Mouse (Mus musculus) WW6 (cell line): ENCODE data around the gene Srp72.

Experiments
- DNase-seq: peaks from one replicate; pipeline ENCODE4 v3.0.0-alpha.2; 2013; ENCODE audit warnings: low read depth, low spot score

Gene Srp72

DNA sequence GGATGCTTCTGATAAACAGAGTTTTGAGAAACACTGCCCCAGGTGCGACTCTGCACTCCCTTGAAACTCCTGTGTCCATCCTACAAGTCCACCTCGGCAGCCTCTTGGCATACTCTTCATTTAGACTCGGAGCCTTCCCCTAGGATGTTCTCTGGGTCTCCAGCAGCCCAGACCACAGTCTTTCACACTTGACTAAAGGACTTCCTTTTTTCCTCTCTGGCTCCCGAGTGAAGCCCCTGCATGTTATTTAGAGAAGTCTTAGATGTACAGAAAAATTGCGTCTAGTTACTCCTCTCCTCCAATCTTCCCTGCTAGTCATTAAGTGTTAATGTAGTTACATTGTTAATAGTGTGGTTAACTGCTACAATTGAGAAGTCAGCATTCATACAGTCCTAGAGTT, 69.9 kb downstream of the Srp72 start:
- no peak for DNase-seq
